Mouse (Mus musculus): Measurements from ENCODE around the gene Actr8. TPM values are rescaled to one million over a fixed set of nuclear protein-coding genes. Genes with fewer than 3 reads are reported as not detected.

Actr8 gene
- total RNA-seq (2021), result 10 to 100 TPM; 65.9 to 70.9 TPM

DNA sequence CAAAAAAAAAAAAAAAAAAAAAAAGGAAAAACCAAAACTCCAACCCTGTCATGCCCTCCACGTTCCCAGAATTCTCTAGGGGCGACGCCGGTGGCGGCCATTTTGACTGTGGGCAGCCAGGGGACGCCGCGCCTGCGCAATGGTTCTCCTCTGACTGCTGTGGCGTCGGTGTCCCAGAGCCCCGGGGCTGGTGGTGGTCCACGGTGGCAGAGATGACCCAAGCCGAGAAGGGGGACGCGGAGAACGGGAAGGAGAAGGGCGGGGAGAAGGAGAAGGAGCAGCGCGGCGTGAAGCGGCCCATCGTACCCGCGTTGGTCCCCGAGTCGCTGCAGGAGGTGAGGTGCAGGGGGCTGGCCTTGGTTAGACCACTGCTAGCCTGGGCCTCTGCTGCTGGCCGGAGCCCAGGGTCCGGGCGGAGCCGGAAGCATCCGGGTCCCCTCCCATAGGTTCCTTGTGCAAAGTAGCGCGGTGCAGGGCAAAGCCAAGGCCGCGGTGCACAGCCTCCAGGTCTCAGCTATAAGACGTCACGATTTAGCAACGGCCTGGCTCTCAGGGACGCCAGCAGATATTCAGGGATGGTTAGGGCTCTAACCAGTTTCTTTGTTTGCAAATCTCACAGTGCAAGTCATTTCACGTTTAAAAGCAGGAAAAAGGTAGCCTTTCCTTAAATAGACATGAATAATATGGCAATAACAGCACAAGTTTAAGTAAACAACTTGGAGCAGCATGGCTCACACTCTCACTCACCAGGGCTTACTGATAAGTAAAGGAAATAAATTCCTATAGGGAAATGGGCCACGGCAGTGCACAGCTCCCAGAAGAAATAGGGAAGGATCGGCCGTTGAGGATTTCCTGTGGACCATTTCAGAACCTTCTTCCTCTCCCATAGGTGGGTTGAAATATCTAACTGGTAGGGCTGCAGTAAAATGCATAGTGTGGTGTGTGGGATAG, at the start of gene Actr8:
TSS of gene Actr8 (plus strand) at position 84 of the 951 bp plus-strand sequence.
- DNase-seq, result peak; percentile 97
- intact Hi-C loops (cut with DNase I), result no loop called here

DNA sequence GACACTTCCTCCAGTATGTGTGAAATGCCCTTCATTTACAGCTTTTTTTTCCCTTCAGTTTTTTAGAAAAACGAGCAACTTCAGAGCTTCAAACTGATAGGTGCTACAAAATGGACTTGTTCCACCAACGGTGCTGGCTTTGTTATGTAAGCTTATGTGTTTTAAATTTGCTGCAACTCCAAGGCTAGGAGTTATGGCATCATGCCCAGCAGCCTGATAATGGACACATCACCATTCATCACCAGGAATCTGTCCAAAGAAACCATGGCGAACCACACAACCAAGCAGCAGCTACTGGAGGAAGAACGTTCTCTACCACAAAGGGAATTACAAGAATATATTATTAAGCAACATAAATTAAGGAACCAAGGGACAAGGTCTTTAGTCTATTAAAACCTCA, 49.2 kb upstream of the Actr8 start:
- intact Hi-C loops (cut with DNase I), result no loop called here
- DNase-seq, result no peak

DNA sequence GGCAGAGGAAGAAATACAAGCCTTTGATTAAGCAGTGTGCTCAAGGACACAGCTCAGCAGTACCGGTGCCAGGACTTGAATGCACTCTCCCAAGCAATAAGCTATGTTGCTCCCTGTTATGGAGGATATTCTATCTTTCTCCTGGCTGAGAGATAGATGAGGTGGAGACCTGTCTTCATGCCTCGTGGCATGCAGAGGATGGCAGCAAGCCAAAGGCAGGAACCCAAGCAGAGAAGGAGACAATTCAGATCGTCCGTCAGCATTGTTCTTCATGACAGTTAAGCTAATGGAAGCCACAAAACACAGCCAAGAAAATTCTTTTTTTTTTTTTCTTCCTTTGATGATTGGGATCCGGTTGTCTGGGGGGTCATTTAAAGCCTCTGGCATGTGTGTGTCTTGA, 42.6 kb upstream of the Actr8 start:
- intact Hi-C loops (cut with DNase I), result loop anchor here (5.0 to 10.0 kb wide), 2 partner anchors 213 to 491 kb away; partner anchors contain the start of gene Cacna2d3
- peak; percentile 48 for DNase-seq

DNA sequence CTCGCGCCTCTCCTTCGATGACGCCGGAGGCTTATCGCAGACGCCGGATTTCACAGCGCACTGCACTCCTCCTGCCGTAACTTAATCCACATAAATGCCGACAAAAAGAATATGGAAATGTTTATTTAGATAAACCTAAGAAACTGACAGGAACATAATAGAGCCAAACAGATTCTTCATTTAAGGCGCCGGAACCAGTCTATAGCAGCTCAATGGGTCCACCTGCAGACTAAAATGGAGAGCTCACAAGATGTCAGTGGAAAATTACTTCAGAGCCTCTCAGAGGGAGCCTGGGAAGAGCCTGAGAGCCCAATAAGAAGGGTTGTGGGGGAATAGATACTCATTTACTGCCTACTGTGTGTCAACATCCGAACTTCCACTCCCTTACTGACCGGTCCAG, 40.7 kb upstream of the Actr8 start:
- intact Hi-C loops (cut with DNase I), result loop anchor here (5.0 to 10.0 kb wide), 2 partner anchors 215 to 493 kb away; partner anchors contain the start of gene Cacna2d3

DNA sequence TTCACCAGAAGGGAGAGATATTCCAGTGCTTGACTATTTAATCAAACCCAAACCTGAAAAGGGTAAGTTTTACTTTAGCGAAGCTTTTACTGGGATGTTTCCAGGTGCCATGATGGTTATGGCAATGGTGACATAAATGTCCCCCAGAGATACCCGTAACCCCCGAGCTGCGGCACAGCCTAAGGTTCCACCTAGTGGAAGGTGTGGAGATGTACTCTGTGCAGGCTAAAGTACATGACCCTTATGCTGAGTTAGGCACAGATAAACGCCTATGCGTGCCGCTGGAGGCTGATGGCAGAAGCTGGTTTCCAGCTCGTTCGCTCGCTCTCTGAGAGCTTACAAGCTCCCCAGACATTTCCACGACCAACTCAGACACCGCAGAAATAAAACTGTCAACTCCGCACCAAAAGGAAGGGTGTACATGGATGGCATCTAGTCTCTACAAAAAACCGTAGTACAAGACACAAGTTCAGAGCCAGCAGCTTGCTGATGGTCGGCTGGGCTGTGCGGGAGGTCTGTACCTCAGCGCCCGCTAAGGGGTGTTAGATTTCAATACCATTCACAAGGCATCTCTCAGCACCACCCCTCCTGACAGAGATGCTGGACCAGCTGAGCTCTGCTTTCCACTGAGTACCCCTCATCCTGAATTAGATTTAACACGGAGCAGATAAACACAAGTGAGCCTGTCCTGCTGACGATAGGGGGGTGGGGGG, 38.4 kb upstream of the Actr8 start:
- DNase-seq, result no peak
- intact Hi-C loops (cut with DNase I), result loop anchor here (5.0 to 10.0 kb wide), 2 partner anchors 217 to 495 kb away; partner anchors contain the start of gene Cacna2d3

More for the DNA sequence above, 40.7 kb upstream of the Actr8 start:
- no peak for DNase-seq

DNA sequence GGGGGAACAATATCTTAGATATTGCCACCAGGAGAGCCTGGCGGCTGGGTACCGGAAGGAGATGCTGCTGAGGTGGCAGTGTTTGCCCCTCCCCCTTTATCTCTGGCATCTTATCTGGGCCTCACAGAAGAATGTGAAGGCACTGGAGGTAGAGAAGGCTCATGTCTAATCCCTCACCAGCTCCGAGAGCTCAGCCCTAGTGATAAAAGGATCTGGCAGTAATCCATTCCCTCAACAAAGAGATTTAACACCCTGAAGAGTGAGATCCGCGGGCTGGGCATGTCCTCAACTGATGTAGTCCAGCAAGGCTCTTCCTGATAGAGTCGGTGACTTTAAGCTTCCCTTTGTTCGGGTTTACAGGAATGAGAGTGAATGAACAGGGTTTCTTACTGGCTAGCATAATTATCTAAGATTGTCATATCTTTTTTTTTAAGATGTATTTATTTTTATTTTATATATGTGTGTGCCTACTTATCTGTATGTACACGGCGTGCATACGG, 37.8 kb upstream of the Actr8 start:
- no peak for DNase-seq
- intact Hi-C loops (cut with DNase I), result no loop called here

DNA sequence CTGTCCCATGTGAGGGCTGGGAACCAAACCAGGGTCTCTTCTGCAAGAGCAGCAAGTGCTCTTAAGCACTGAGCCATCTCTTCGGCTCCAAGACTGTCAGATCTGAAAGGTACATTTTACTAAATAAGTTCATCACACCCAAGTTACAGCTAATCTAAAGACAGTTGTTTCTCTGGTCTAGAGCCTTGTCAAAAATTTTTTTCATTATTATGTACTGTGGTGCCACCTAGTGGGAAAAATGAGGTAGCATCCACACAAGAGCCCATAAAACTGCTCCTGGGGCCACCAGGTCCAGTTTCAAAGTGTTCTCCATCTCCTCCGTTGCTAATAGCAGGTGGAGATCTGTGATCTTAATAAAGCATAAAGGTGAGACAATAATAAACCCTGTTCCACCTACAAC, 37.3 kb upstream of the Actr8 start:
- peak; percentile 44 for DNase-seq
- intact Hi-C loops (cut with DNase I), result no loop called here

DNA sequence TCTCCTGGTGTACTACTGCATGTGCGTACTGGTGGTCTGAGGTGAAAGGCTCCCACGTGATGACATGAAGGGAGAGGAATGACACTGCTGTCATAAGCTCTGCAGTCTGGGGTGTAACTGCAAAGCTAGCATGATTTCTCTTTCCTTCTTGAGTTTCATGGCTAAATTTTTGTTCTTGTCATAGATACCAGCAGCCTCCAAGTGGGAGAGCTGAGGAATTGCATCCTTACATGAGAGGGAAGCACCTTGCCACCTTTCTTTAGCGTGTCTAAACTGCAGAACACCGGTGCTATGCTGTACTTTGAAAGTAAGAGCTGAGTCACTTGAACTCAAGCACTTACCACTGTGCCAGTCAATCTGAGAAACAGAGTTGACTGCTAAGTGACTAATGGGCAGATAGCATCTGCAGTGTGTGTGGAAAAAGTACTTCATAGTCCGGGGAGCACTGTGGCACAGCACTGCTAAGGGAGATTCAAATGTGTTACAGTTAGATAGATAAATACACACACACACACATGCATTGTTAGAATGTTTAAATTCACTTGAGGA, 31.3 kb upstream of the Actr8 start:
- DNase-seq, result no peak
- intact Hi-C loops (cut with DNase I), result no loop called here

DNA sequence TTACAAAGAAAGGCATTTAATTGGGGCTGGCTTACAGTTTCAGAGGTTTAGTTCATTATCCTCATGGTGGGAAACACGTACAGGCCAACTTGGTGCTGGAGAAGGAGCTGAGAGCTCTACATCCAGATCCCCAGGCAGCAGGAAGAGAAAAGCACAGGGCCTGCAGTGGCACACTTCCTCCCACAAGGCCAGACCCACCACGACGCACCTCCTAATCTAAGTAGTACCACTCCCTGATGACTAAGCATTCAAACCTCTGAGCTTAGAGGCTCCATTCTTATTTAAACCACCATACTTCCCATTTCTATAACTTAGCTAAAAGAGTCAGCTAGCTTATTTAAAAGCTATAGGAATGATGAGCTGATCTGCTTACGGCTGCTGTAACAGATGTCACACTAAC, 27.3 kb upstream of the Actr8 start:
- no peak for DNase-seq
- intact Hi-C loops (cut with DNase I), result no loop called here

DNA sequence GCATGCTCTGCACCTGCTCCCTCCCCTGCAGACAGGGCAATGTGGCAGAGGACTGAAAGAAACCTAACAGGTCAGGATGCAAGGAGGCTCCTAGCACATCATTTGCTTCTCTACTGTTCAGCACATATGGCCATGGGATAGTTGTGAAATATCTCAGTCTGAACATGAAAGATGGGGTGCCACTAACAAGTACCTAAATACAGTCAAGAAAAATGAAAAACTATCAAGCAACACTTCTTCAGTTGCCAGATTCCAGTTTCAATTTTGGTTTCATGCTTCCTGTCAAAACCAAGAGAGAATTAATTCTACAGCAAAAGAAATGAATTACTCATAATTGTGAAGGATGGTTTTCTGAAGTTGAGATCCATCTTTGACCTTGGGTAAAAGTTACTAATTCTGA, 20.7 kb upstream of the Actr8 start:
- intact Hi-C loops (cut with DNase I), result no loop called here
- no peak for DNase-seq

DNA sequence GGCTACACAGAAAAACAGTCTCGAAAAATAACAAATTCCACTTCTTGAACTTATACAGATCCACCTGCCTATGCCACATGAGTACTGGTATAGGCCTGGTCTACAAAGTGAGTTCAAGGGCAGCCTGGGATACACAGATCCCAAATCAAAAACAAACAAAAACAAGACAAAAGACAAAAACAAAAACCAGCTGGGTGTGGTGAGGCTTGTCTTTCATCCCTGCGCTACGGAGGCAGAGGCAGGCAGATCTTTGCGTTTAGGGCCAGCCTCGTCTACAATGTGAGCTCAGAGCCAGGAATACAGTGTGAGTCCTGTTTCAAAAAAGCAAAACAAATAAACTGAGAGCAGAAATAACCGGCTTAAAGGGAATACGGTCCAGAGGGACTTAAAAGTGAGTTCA, 10.5 kb upstream of the Actr8 start:
- intact Hi-C loops (cut with DNase I), result no loop called here
- no peak for DNase-seq

DNA sequence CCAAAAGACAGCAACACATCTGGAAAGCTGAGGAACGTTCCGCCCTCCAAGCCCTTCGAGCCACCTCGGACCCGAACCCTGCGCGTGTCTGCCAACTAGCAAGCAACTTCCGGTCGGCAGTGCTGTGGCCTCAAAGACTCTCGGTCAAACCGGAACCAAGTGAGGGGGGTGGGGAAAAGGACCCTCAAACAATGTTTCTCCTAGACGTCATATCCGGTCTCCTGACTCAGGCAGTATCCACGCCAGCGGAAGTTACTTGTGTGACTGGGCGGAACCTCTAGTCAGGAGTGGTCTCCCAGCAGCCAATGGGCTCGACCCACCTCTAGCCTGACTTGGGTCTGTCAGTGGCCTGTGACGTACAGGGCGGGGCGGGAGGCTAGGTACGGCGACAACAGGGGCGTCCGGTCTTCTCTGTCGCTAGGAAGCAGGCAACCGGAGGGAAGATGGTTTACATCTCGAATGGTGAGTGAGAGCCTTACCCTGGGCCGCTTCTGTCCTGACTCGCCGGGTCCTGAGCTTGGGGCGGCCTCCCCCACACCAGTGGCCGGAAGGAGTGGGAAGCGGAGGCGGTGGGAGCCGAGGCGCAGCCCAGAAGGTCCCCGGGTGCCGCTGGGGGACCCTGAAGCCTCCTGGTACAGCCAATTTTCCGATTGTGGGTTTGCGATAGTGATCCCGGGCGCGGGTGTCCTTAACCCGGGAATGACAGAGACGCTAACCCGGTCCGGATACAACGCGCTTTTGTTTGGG, 9.9 kb upstream of the Actr8 start, which contains the start of gene Selenok:
TSS of gene Selenok (plus strand) at position 234 of the 747 bp plus-strand sequence.
- peak; percentile 94 for DNase-seq
- intact Hi-C loops (cut with DNase I), result no loop called here

DNA sequence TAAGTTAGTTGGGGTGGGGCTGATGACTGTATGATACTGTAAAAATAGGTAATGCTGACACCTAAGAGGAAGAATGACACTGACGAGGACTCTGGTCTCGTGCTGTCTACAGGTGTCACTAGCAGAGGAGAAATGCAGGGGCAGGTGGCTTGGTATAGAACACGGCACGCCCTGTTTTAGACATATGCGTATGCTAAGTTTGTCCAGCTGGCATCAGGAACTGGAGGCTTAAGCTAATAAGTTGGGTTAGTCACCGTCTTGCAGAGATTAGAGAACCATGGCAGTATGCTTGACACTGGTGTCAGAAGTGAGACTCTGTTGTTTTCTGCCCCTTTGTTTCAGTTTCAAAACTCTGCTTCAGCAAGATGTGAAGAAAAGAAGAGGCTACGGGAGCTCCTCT, 6.7 kb upstream of the Actr8 start:
- intact Hi-C loops (cut with DNase I), result no loop called here
- DNase-seq, result no peak

DNA sequence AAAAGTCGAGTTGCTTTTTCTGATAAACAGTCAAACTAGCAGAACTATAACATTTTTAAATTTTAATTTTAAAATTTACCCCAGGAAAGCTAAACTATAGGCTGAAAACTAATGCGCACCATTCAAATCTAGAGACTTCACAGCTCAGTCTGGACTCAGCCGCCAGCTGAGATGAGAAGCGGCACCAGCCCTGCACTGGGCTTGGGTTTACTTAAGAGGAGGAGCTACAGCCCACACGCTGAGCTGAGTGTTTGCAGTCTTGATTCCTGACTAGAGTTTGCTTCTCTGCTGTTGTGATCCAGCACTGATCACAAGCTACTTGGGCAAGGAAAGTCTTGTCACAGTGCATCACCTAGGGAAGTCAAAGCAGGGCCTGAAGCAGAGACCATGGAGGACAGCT, 6.1 kb upstream of the Actr8 start:
- intact Hi-C loops (cut with DNase I), result no loop called here
- no peak for DNase-seq

DNA sequence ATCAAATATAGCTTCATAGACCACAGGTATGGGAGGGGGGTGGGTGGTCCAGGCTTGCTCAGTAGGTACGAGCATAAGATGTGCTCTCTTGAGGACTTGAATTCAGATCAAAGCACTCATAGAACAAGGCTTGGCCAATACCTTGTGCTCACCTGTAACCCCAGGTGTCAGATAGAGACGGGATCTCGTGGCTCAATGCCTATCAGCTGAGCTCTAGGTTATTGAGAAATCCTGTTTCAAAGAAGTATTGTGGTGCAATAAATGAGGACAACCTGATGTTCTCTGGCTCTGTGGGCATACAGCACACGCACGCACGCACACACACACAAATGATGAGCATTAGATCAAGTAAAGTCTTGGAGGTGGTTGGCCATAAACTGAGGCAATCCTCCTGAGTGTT, 1.2 kb upstream of the Actr8 start:
- DNase-seq, result no peak
- intact Hi-C loops (cut with DNase I), result no loop called here

DNA sequence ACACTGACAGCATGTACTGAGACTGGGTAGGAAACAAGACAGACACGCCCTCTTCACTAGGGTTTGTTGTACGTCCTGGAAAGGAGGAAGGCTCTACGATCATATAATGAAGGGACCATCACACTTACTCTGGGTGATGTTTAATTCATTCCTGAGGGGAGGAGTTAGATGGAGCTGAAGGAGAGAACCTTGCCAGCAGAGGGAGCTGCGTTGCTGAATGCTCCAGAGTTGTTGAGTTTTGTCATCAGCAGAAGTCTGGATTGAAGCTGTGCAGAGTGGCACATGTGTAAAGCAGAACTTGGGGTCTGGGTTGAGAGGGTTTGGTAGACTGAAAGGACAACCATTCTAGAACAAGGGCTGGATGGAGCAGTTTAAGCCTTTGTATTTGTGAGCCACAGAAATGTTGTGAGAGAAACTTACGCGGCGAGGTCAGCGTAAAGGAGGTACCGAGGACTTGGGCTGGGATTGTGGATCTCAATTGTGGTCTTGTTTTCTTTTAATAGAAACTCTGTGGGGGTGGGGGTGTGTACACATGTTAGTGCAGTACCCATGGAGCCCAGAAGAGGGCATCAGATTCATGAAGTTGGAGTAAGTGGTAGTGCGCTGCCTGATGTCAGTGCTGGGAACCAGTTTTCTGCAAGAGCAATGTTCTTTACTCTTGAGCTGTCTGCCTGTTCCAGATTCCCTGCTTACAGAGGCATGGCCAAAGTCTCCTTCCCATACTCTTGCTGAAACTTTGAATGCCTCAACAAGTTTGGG, 2.5 kb downstream of the Actr8 start:
- peak; percentile 26 for DNase-seq
- intact Hi-C loops (cut with DNase I), result loop anchor here (10.0 kb wide), 1 partner anchor 504 kb away; no protein-coding TSS in a partner anchor

DNA sequence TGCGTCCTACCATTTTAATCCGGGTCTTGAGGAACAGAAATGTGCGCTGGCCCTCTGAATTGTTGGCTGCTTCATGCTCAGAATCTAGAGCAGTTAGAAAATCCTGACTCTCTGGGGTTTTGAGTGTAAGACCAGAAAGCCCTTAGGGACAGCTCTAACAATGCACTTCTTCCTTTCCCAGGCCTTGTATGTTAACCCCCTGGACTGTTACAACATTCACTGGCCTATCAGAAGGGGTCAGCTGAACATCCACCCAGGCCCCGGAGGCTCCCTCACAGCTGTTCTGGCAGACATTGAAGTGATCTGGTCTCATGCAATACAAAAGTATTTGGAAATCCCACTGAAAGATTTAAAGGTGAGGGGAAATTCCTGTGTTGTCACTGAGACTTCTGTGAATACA, 8.0 kb downstream of the Actr8 start:
- no peak for DNase-seq
- intact Hi-C loops (cut with DNase I), result loop anchor here (10.0 kb wide), 1 partner anchor 499 kb away; no protein-coding TSS in a partner anchor

DNA sequence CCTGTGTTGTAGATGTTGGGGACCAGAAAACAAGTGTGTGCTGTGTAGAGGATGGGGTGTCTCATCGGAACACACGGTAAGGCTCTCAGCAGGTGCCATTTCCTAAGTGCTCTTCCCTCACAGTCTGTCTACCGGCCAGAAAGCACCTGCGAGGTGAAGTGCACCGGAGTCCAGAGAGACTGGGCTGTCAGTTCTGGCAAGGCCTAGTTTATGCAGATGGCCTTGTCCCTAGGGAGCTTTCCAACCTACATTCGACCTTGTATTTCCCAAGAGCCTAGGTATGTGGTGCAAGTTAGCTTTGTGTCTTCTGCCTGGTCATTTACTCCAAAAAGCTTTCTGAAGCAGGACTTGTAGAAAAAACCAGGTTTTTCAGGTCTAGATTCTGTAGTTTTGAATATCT, 9.1 kb downstream of the Actr8 start:
- DNase-seq, result no peak
- intact Hi-C loops (cut with DNase I), result loop anchor here (10.0 kb wide), 1 partner anchor 498 kb away; no protein-coding TSS in a partner anchor

DNA sequence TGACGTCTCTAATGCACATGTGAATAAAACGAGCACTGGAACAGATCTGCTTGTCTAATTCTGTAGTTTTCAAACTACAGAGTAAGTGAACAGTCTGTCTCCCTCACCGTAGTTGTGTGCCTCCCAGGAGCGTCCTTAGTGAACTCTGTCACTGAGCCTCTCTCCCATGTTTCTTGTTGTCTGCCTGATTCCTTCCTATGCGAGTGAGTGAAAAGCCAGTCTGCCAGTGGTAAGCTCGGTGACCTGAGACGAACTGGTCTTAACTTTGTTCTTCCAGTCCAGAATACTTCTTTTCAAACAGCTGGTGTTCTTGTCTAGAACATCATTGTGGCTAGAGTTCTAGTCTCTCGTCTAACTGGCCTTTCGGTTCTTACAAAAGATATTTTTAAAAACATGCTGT, 9.6 kb downstream of the Actr8 start:
- intact Hi-C loops (cut with DNase I), result loop anchor here (10.0 kb wide), 1 partner anchor 497 kb away; no protein-coding TSS in a partner anchor
- DNase-seq, result no peak

All from left cerebral cortex, postnatal 4 days (tissue).